Mouse (Mus musculus): ENCODE data around the gene Ccdc43. TPM values are rescaled to one million over a fixed set of nuclear protein-coding genes. Genes with fewer than 3 reads are reported as not detected.
A peak's percentile ranks its signal among the peaks of the same experiment; 100 is the strongest.
"Not testable (repeated sequence)": the region's sequence is repeated elsewhere in the genome, so short reads cannot be mapped to it uniquely, and the experiment has no call there.

The Ccdc43 gene
- polyA plus RNA-seq, 1 experiment: 23.9 TPM

DNA sequence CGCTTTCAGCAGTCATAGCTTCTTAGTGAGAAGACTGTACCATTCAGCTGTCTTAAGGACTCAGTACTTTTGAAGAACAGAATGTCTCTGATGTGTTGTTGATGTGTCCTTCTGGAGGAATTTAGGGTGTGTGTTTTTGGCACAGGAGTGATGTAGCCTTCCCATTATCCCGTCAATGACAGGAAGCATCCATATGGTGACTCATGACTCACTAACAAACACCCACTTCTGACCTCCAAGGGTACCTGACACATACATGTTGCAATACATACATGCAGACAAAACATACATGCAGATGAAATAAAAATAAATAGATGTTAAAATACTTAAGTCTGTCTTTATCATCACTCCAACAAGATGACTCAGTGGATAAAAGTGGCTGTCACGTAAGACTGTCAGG is 32.3 kb upstream of the Ccdc43 start:
- no peak for TF ChIP-seq POLR2A (IDR thresholded peaks at IDR 0.05; ENCODE audit: borderline replicate concordance, extremely low read depth, insufficient read depth, insufficient read length, poor library complexity, severe bottlenecking)
- no peak for TF ChIP-seq CTCF (IDR thresholded peaks at IDR 0.05; ENCODE audit: borderline replicate concordance, extremely low read depth, insufficient read depth, insufficient read length)
- no peak for DNase-seq (ENCODE audit: low read depth)

DNA sequence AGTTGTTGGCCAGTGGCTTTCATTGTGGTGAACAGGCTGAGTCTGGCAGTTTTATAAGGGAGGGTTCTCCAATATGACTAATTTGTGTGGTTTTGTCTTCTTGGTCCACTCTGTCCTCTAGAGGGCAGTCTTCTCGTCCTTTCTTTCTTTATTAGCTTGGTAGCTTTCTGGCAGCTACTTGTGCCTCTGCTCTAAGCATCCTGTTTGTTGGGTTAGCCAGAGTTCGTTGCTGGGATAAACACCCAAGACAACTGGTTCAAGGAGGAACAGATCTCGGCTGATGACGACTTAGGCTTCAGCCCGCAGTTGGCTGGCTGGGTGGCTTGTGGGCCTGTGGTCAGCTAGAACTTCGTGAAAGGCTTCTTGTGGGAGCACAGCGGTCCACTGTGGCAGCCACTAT is 31.0 kb upstream of the Ccdc43 start:
- peak; percentile 69 for DNase-seq (ENCODE audit: low read depth)
- TF ChIP-seq POLR2A (IDR thresholded peaks at IDR 0.05; ENCODE audit: borderline replicate concordance, extremely low read depth, insufficient read depth, insufficient read length, poor library complexity, severe bottlenecking): no peak
- peak; percentile 43; the same call in 1 of the 2 replicates for TF ChIP-seq CTCF (IDR thresholded peaks at IDR 0.05; ENCODE audit: borderline replicate concordance, extremely low read depth, insufficient read depth, insufficient read length)

GRCm38 (mm10) chr11:102725574-102725973 is 28.0 kb upstream of the Ccdc43 start:
- DNase-seq (ENCODE audit: low read depth): peak; percentile 20
- no peak for TF ChIP-seq POLR2A (IDR thresholded peaks at IDR 0.05; ENCODE audit: borderline replicate concordance, extremely low read depth, insufficient read depth, insufficient read length, poor library complexity, severe bottlenecking)
- TF ChIP-seq CTCF (IDR thresholded peaks at IDR 0.05; ENCODE audit: borderline replicate concordance, extremely low read depth, insufficient read depth, insufficient read length): peak; percentile 40; the same call in 1 of the 2 replicates

GRCm38 (mm10) chr11:102716135-102716534 is 18.6 kb upstream of the Ccdc43 start:
- peak; percentile 46 for DNase-seq (ENCODE audit: low read depth)

DNA sequence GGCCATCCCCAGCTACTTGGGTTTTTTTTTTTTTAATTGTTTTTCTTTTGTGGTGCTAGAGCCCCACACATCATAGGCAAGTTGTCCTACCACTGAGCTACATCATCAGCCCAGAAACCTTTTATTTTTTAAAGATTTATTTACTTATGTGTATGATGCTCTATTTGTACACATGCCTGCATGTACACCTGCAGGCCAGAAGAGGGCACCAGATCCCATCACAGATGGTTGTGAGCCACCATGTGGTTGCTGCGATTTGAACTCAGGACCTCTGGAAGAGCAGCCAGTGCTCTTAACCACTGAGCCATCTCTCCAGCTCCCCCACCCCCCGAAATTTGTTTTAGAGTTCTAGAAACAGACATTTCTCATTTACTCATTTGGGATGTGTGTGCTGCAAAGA is 17.0 kb upstream of the Ccdc43 start:
- TF ChIP-seq CTCF (IDR thresholded peaks at IDR 0.05; ENCODE audit: borderline replicate concordance, extremely low read depth, insufficient read depth, insufficient read length): peak; percentile 10; the same call in 1 of the 2 replicates
- not testable (repeated sequence) for DNase-seq (ENCODE audit: low read depth)

More at GRCm38 (mm10) chr11:102716135-102716534, 18.6 kb upstream of the Ccdc43 start:
- TF ChIP-seq POLR2A (IDR thresholded peaks at IDR 0.05; ENCODE audit: borderline replicate concordance, extremely low read depth, insufficient read depth, insufficient read length, poor library complexity, severe bottlenecking): no peak
- no peak for TF ChIP-seq CTCF (IDR thresholded peaks at IDR 0.05; ENCODE audit: borderline replicate concordance, extremely low read depth, insufficient read depth, insufficient read length)

DNA sequence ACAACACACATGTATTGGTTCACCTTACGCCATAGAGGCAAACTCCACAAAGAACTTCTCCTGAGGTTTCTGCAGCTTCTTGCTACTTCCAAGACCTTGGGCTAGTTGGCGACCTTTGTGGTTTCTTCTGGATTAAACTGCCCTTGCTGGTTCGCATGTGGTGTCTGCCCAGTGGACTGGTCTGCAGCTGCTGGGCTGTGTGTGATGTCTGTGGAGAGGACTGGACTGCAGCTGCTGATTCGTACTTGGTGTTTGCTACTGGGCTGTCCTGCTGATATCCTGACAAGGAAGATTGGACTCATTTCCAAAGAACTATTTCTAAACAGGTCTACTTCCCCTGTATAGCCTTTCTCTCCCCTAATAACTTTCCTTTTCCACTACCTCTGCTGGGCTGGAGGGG is 14.8 kb upstream of the Ccdc43 start:
- no peak for TF ChIP-seq POLR2A (IDR thresholded peaks at IDR 0.05; ENCODE audit: borderline replicate concordance, extremely low read depth, insufficient read depth, insufficient read length, poor library complexity, severe bottlenecking)
- TF ChIP-seq CTCF (IDR thresholded peaks at IDR 0.05; ENCODE audit: borderline replicate concordance, extremely low read depth, insufficient read depth, insufficient read length): no peak
- no peak for DNase-seq (ENCODE audit: low read depth)

DNA sequence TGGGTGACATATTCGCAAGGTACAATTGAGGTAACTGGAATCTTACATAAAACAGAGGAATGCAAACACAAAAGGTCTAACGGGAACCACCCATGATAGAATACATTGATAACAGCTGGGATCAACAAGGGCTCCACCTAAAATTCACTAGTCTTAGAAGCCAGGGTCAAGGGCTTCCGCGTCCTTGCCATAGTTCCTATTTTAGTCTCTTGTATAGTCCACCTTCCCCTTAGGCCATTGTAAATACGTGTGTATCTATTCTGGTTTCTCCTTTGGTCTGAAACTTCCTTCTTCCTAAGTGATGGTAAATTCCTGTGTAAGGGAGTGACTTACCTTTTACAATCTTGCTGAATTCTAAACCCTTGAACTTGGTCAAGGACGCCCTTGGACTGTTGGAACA is 4.6 kb upstream of the Ccdc43 start:
- DNase-seq (ENCODE audit: low read depth): not testable (repeated sequence)

DNA sequence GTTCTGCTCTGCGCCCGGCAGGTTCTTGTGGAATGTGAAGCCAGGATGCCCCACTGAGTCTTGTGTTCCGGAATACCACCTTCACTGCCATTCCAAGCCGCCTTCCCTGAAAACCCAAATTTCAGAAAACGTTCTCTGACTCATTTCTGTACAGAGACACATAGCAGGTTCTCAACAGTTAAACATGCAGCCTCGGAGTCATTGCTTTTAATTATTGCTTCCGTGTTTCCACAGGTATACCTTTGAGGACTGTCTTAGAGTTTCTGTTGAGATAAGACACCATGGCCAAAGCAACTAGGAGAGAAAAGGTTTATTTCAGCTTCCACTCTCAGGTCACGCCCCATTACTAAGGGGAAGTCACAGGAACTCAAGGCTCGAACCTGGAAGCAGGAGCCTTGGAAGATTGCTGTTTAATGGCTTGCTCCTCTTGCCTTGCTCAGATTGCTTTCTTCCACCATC is 465 bp upstream of the Ccdc43 start:
- DNase-seq (ENCODE audit: low read depth): no peak
- TF ChIP-seq CTCF (IDR thresholded peaks at IDR 0.05; ENCODE audit: borderline replicate concordance, extremely low read depth, insufficient read depth, insufficient read length) (no peak), POLR2A (IDR thresholded peaks at IDR 0.05; ENCODE audit: borderline replicate concordance, extremely low read depth, insufficient read depth, insufficient read length, poor library complexity, severe bottlenecking) (no peak)

GRCm38 (mm10) chr11:102695289-102695688 is 2.3 kb downstream of the Ccdc43 start:
- TF ChIP-seq CTCF (IDR thresholded peaks at IDR 0.05; ENCODE audit: borderline replicate concordance, extremely low read depth, insufficient read depth, insufficient read length) (no peak), POLR2A (IDR thresholded peaks at IDR 0.05; ENCODE audit: borderline replicate concordance, extremely low read depth, insufficient read depth, insufficient read length, poor library complexity, severe bottlenecking) (no peak)
- no peak for DNase-seq (ENCODE audit: low read depth)

GRCm38 (mm10) chr11:102690162-102690561 is 7.4 kb downstream of the Ccdc43 start:
- TF ChIP-seq CTCF (IDR thresholded peaks at IDR 0.05; ENCODE audit: borderline replicate concordance, extremely low read depth, insufficient read depth, insufficient read length) (peak; percentile 87; the same call in 1 of the 2 replicates), POLR2A (IDR thresholded peaks at IDR 0.05; ENCODE audit: borderline replicate concordance, extremely low read depth, insufficient read depth, insufficient read length, poor library complexity, severe bottlenecking) (no peak)
- peak; percentile 80 for DNase-seq (ENCODE audit: low read depth)

GRCm38 (mm10) chr11:102665637-102666435 is 31.7 kb downstream of the Ccdc43 start:
- no peak for DNase-seq (ENCODE audit: low read depth)
- TF ChIP-seq CTCF (IDR thresholded peaks at IDR 0.05; ENCODE audit: borderline replicate concordance, extremely low read depth, insufficient read depth, insufficient read length): no peak
- no peak for TF ChIP-seq POLR2A (IDR thresholded peaks at IDR 0.05; ENCODE audit: borderline replicate concordance, extremely low read depth, insufficient read depth, insufficient read length, poor library complexity, severe bottlenecking)

GRCm38 (mm10) chr11:102665151-102665550 is 32.4 kb downstream of the Ccdc43 start:
- no peak for DNase-seq (ENCODE audit: low read depth)

More at GRCm38 (mm10) chr11:102665151-102665550, 32.4 kb downstream of the Ccdc43 start:
- TF ChIP-seq POLR2A (IDR thresholded peaks at IDR 0.05; ENCODE audit: borderline replicate concordance, extremely low read depth, insufficient read depth, insufficient read length, poor library complexity, severe bottlenecking) (no peak), CTCF (IDR thresholded peaks at IDR 0.05; ENCODE audit: borderline replicate concordance, extremely low read depth, insufficient read depth, insufficient read length) (no peak)
